Mouse (Mus musculus): ENCODE measurements around the gene Ran.
A peak's percentile ranks its signal among the peaks of the same experiment; 100 is the strongest.

The Ran gene

GRCm38 (mm10) chr5:129015540-129015939 is 4.3 kb upstream of the Ran start:
- DNase-seq (ENCODE audit: low read depth), result no peak

- DNase-seq (ENCODE audit: low read depth), result no peak
These were observed 3.5 kb upstream of the Ran start for GRCm38 (mm10) chr5:129016370-129016769.

GRCm38 (mm10) chr5:129018782-129019489 is 933 bp upstream of the Ran start:
- DNase-seq (ENCODE audit: low read depth), result no peak

GRCm38 (mm10) chr5:129020300-129020668 is 415 bp downstream of the Ran start:
- DNase-seq (ENCODE audit: low read depth), result no peak

- no peak for DNase-seq (ENCODE audit: low read depth)
These were observed 862 bp downstream of the Ran start for GRCm38 (mm10) chr5:129020731-129021130.

- no peak for DNase-seq (ENCODE audit: low read depth)
These were observed 5.2 kb downstream of the Ran start for GRCm38 (mm10) chr5:129025048-129025447.

- DNase-seq (ENCODE audit: low read depth), result no peak
These were observed 5.9 kb downstream of the Ran start for GRCm38 (mm10) chr5:129025725-129026124.

GRCm38 (mm10) chr5:129026171-129026570 is 6.3 kb downstream of the Ran start:
- DNase-seq (ENCODE audit: low read depth), result no peak

- DNase-seq (ENCODE audit: low read depth), result no peak
These were observed 6.8 kb downstream of the Ran start for GRCm38 (mm10) chr5:129026637-129027036.

GRCm38 (mm10) chr5:129029131-129029723 is 9.4 kb downstream of the Ran start:
- DNase-seq (ENCODE audit: low read depth), result no peak

- DNase-seq (ENCODE audit: low read depth), result no peak
These were observed 16.8 kb downstream of the Ran start for GRCm38 (mm10) chr5:129036678-129037077.

- no peak for DNase-seq (ENCODE audit: low read depth)
These were observed 17.9 kb downstream of the Ran start for GRCm38 (mm10) chr5:129037739-129038138.

- no peak for DNase-seq (ENCODE audit: low read depth)
These were observed 26.0 kb downstream of the Ran start for GRCm38 (mm10) chr5:129045641-129046580.

GRCm38 (mm10) chr5:129049372-129049771 is 29.5 kb downstream of the Ran start:
- DNase-seq (ENCODE audit: low read depth), result no peak

- no peak for DNase-seq (ENCODE audit: low read depth)
These were observed 32.0 kb downstream of the Ran start for GRCm38 (mm10) chr5:129051910-129052309.

- DNase-seq (ENCODE audit: low read depth), result no peak
These were observed 32.9 kb downstream of the Ran start for GRCm38 (mm10) chr5:129052636-129053355.

GRCm38 (mm10) chr5:129054675-129055284 is 34.9 kb downstream of the Ran start:
- DNase-seq (ENCODE audit: low read depth), result no peak

- no peak for DNase-seq (ENCODE audit: low read depth)
These were observed 39.2 kb downstream of the Ran start for GRCm38 (mm10) chr5:129059116-129059515.

GRCm38 (mm10) chr5:129061579-129061978 is 41.7 kb downstream of the Ran start:
- no peak for DNase-seq (ENCODE audit: low read depth)

- DNase-seq (ENCODE audit: low read depth), result peak; percentile 57
These were observed 43.3 kb downstream of the Ran start for GRCm38 (mm10) chr5:129063037-129063791.

- DNase-seq (ENCODE audit: low read depth), result no peak
These were observed 43.9 kb downstream of the Ran start for GRCm38 (mm10) chr5:129063792-129064087.

All from c-Kit-positive CD71-positive TER-119-negative erythroid progenitor cells, embryonic 14.5 days (primary cell).